Mouse (Mus musculus): ENCODE results near the gene Sgca. TPM values are rescaled to one million over a fixed set of nuclear protein-coding genes. Genes with fewer than 3 reads are reported as not detected.

The Sgca gene
- total and polyA plus RNA-seq, 2 experiments from 2014 or later: 62.2 to 313 TPM

DNA sequence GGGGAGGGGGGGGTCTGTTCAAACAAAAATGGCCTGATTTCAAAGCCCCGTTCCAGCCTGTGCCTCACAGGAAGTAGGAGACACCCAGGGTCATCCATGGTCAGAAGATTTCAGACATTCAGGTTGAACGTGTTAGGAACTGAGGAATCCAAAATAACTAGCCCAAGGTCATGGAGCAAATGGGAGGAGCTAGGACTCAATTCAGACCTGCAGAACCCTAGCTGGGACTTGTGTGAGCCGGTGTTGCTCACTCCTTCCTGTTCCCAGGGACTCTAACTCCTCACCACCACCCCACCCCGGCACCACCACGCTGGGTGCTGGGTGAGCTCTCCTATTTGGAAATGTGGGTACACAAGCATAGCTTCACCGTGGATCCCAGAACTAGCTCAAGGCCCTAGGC lies 11.2 kb upstream of the Sgca start:
- H3K27me3 ChIP-seq (ENCODE audit: control insufficient read depth, insufficient read depth, low read length): no peaks in the 10 kb centered on the region
- ATAC-seq (ENCODE audit: insufficient read depth, low read depth): no peak
- no peak for TF ChIP-seq EP300 (IDR thresholded peaks at IDR 0.05; ENCODE audit: low read depth)
- no peak for TF ChIP-seq CTCF (IDR thresholded peaks at IDR 0.05; ENCODE audit: low read depth)
- H3K4me1 ChIP-seq (ENCODE audit: control insufficient read depth, insufficient read depth): peaks cover 23% of the 10 kb centered on the region
- no peak overlapping the region for H3K9ac ChIP-seq (replicated peaks; ENCODE audit: low read depth, low read length)
- DNase-seq (ENCODE audit: low spot score): no peak
- no peaks in the 10 kb centered on the region for H3K9me3 ChIP-seq (replicated peaks; ENCODE audit: control insufficient read depth, low read length)
- H3K4me3 ChIP-seq (ENCODE audit: low read depth, low read length): no peak overlapping the region
- H3K27ac ChIP-seq (ENCODE audit: low read depth): no peak overlapping the region
- no peak overlapping the region for H3K4me2 ChIP-seq (ENCODE audit: low read depth, low read length)
- 48% methylated on average over 6 of the region's 6 CpGs for WGBS
- no peaks in the 10 kb centered on the region for H3K36me3 ChIP-seq (replicated peaks; ENCODE audit: control insufficient read depth, insufficient read depth, low read length)

DNA sequence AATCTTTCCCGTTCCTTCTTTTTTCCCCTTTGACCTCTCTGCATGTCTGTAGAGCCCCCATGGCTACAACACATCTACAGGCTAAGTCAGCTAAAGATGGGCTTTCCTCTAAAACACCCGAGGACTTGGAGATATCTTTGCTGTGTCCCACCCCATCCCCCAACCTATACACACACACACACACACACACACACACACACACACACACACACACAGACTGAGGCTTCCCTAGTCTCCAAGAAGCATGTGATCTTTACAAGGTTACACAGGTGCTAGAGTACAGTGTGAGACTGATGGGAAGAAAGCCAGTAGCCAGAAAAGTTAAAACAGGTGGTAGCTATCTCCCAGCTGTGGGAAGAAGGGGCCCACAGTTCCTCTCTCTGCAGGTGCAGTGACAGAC lies 10.3 kb upstream of the Sgca start:
- H3K4me1 ChIP-seq (ENCODE audit: control insufficient read depth, insufficient read depth): peaks cover 23% of the 10 kb centered on the region
- H3K27ac ChIP-seq (ENCODE audit: low read depth): no peak overlapping the region
- H3K9ac ChIP-seq (replicated peaks; ENCODE audit: low read depth, low read length): no peak overlapping the region
- no peak overlapping the region for H3K4me3 ChIP-seq (ENCODE audit: low read depth, low read length)
- H3K9me3 ChIP-seq (replicated peaks; ENCODE audit: control insufficient read depth, low read length): no peaks in the 10 kb centered on the region
- TF ChIP-seq CTCF (IDR thresholded peaks at IDR 0.05; ENCODE audit: low read depth): no peak
- TF ChIP-seq EP300 (IDR thresholded peaks at IDR 0.05; ENCODE audit: low read depth): no peak
- H3K4me2 ChIP-seq (ENCODE audit: low read depth, low read length): no peak overlapping the region
- H3K36me3 ChIP-seq (replicated peaks; ENCODE audit: control insufficient read depth, insufficient read depth, low read length): no peaks in the 10 kb centered on the region
- no peak for ATAC-seq (ENCODE audit: insufficient read depth, low read depth)
- no peak for DNase-seq (ENCODE audit: low spot score)
- WGBS: 42% methylated on average over 2 of the region's 2 CpGs
- H3K27me3 ChIP-seq (ENCODE audit: control insufficient read depth, insufficient read depth, low read length): no peaks in the 10 kb centered on the region

DNA sequence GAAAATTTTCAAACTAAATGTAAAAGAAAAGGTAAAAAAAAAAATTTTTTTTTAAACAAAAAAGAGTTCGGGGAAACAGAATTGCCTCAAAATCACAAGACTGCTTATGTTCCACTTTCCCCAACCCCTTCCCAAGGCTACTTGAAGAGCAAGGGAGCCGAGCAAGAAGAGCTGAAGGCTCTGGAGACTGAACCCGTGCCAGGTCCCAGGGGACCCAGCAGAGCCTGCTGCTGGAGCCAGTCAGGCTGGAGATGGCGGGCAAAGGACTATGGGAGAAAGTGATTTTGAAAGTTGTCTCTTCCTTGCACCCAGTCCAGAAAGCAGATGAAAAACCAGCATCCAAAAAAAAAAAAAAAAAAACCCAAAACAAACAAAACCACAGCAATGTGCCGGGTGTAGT lies 9.7 kb upstream of the Sgca start:
- no peak overlapping the region for H3K27ac ChIP-seq (ENCODE audit: low read depth)
- 72% methylated on average over 5 of the region's 5 CpGs for WGBS
- no peak for DNase-seq (ENCODE audit: low spot score)
- TF ChIP-seq CTCF (IDR thresholded peaks at IDR 0.05; ENCODE audit: low read depth) (no peak), EP300 (IDR thresholded peaks at IDR 0.05; ENCODE audit: low read depth) (no peak)
- no peak overlapping the region for H3K4me3 ChIP-seq (ENCODE audit: low read depth, low read length)
- no peaks in the 10 kb centered on the region for H3K9me3 ChIP-seq (replicated peaks; ENCODE audit: control insufficient read depth, low read length)
- H3K4me1 ChIP-seq (ENCODE audit: control insufficient read depth, insufficient read depth): peaks cover 23% of the 10 kb centered on the region
- no peaks in the 10 kb centered on the region for H3K36me3 ChIP-seq (replicated peaks; ENCODE audit: control insufficient read depth, insufficient read depth, low read length)
- H3K27me3 ChIP-seq (ENCODE audit: control insufficient read depth, insufficient read depth, low read length): no peaks in the 10 kb centered on the region
- no peak overlapping the region for H3K9ac ChIP-seq (replicated peaks; ENCODE audit: low read depth, low read length)
- no peak for ATAC-seq (ENCODE audit: insufficient read depth, low read depth)
- no peak overlapping the region for H3K4me2 ChIP-seq (ENCODE audit: low read depth, low read length)

DNA sequence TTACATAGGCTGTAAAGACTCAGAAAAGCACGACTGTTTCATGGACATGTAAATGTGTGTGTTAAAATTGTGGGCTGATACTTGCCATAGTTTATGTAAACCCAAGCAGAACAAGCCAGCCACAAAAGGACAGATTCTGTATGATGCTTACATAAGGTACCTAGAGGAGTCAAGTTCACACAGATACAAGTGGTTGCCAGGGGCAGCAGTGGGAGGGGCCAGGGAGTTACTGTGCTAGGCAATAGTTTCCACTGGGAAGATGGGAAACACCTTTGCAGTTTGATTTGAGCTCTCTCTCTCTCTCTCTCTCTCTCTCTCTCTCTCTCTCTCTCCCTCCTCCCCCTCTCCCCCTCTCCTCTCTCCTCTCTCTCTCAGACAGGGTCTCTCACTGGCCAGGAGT lies 9.0 kb upstream of the Sgca start:
- ATAC-seq (ENCODE audit: insufficient read depth, low read depth) (no peak), DNase-seq (ENCODE audit: low spot score) (no peak)
- no peaks in the 10 kb centered on the region for H3K9me3 ChIP-seq (replicated peaks; ENCODE audit: control insufficient read depth, low read length)

DNA sequence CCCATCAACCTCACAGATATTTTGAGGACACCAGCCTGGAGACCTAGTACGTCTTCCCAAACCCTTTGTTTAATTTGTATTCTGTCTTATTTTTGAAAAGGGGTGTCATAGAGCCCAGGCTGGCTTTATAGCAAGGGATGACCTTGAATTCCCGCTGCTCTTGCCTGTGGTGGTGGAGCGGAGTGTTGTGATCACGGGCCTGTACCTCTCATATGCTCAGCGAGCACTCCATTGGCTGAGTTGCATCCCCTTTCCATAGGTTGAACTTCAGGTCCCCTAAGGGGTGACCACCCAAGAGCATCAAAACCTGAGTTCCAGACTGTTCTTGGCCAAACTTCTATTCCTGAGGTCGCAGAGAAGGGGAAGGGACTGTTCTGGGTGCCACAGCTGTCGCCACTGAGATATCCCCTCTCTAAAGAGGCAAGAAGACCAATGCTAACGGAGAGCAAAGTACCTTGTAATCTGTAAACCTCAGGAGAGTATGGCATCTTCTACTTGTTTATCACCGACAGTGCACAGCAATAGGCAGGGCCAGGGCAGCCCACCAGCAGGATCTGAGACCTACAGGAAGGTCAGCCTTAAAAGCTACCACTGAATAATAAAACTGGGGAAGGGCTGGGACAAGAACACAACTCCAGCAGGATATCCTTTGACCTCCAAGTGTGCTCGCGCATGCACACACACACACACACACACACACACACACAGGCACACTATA lies 3.5 kb upstream of the Sgca start:
- no peak for TF ChIP-seq CTCF (IDR thresholded peaks at IDR 0.05; ENCODE audit: low read depth)
- no peak for TF ChIP-seq EP300 (IDR thresholded peaks at IDR 0.05; ENCODE audit: low read depth)
- no peaks in the 10 kb centered on the region for H3K9me3 ChIP-seq (replicated peaks; ENCODE audit: control insufficient read depth, low read length)
- H3K4me3 ChIP-seq (ENCODE audit: low read depth, low read length): peak overlapping the region; percentile 25; the same call in 1 of the 2 replicates
- no peak for ATAC-seq (ENCODE audit: insufficient read depth, low read depth)
- no peak overlapping the region for H3K9ac ChIP-seq (replicated peaks; ENCODE audit: low read depth, low read length)
- no peaks in the 10 kb centered on the region for H3K36me3 ChIP-seq (replicated peaks; ENCODE audit: control insufficient read depth, insufficient read depth, low read length)
- H3K4me1 ChIP-seq (ENCODE audit: control insufficient read depth, insufficient read depth): peaks cover 19% of the 10 kb centered on the region; the same call in 1 of the 2 replicates
- no peak for DNase-seq (ENCODE audit: low spot score)
- H3K4me2 ChIP-seq (ENCODE audit: low read depth, low read length): peak overlapping the region; percentile 53
- H3K27ac ChIP-seq (ENCODE audit: low read depth): peak overlapping the region; percentile 28; the same call in 1 of the 2 replicates
- no peaks in the 10 kb centered on the region for H3K27me3 ChIP-seq (ENCODE audit: control insufficient read depth, insufficient read depth, low read length)
- 69% methylated on average over 11 of the region's 11 CpGs for WGBS

More for the DNA sequence above, 9.0 kb upstream of the Sgca start:
- Histone ChIP-seq H3K27me3 (ENCODE audit: control insufficient read depth, insufficient read depth, low read length) (no peaks in the 10 kb centered on the region), H3K9ac (replicated peaks; ENCODE audit: low read depth, low read length) (no peak overlapping the region), H3K4me1 (ENCODE audit: control insufficient read depth, insufficient read depth) (peaks cover 19% of the 10 kb centered on the region), H3K27ac (ENCODE audit: low read depth) (no peak overlapping the region), H3K4me2 (ENCODE audit: low read depth, low read length) (no peak overlapping the region), H3K36me3 (replicated peaks; ENCODE audit: control insufficient read depth, insufficient read depth, low read length) (no peaks in the 10 kb centered on the region), H3K4me3 (ENCODE audit: low read depth, low read length) (no peak overlapping the region)
- 49% methylated on average over 1 of the region's 1 CpGs for WGBS
- TF ChIP-seq EP300 (IDR thresholded peaks at IDR 0.05; ENCODE audit: low read depth) (no peak), CTCF (IDR thresholded peaks at IDR 0.05; ENCODE audit: low read depth) (no peak)

Measured in heart, postnatal 0 days (tissue).